Mouse (Mus musculus) liver, embryonic 14.5 days (tissue): ENCODE measurements around the gene Sash1. TPM values are rescaled to one million over a fixed set of nuclear protein-coding genes. Genes with fewer than 3 reads are reported as not detected.
"Not testable (repeated sequence)": the region's sequence is repeated elsewhere in the genome, so short reads cannot be mapped to it uniquely, and the experiment has no call there.

Source experiments
- ATAC-seq: fragments of 200-750 bp; cut with Nextera tagmentation; 2 replicates; pipeline ENCODE4 v1.8.0; 2017; ENCODE audit warnings: moderate number of reproducible peaks, mild to moderate bottlenecking, moderate library complexity; ENCODE audit not compliant: insufficient read depth
- DNase-seq, 3 experiments: peaks; one replicate each; pipeline ENCODE4 v3.0.0-alpha.2; 2012 to 2013; ENCODE audit warnings: low read depth in 3 of 3, low spot score in 3 of 3
- H3K27ac ChIP-seq: fragments of 300-500 bp; sonication (generic); 2 replicates; pipeline ENCODE4 v1.5.1; 2014; ENCODE audit warnings: moderate library complexity, mild to moderate bottlenecking, control low read depth, inconsistent platforms
- H3K27me3 ChIP-seq: fragments of 300-500 bp; sonication (generic); 2 replicates; pipeline ENCODE4 v1.6.1; 2014; ENCODE audit warnings: mild to moderate bottlenecking, low read length, moderate library complexity; ENCODE audit not compliant: control insufficient read depth, insufficient read depth
- H3K36me3 ChIP-seq: fragments of 300-500 bp; sonication (generic); replicated peaks from 2 replicates; pipeline ENCODE4 v1.6.1; 2014; ENCODE audit warnings: low read depth; ENCODE audit not compliant: control insufficient read depth, insufficient read depth
- H3K4me1 ChIP-seq, 2 experiments: fragments of 200-500 bp in 1 of 2; fragments of 300-500 bp in 1 of 2; sonication (generic) in 1 of 2; replicated peaks; 2 replicates each; pipeline ENCODE4 v1.6.1; 2012 to 2014; ENCODE audit warnings: antibody characterized with exemption in 1 of 2, inconsistent platforms in 1 of 2, low read length in 1 of 2; ENCODE audit not compliant: control insufficient read depth in 2 of 2, insufficient read depth in 2 of 2
- H3K4me2 ChIP-seq: fragments of 300-500 bp; sonication (generic); 2 replicates; pipeline ENCODE4 v1.6.1; 2014; ENCODE audit warnings: low read depth, mild to moderate bottlenecking, control low read depth, moderate library complexity
- H3K4me3 ChIP-seq, 2 experiments: fragments of 200-500 bp in 1 of 2; fragments of 300-500 bp in 1 of 2; sonication (generic) in 1 of 2; 2 replicates each; pipeline ENCODE4 v1.5.1; 2012 to 2014; ENCODE audit warnings: low read depth in 2 of 2, low read length in 2 of 2, mild to moderate bottlenecking in 2 of 2, control low read depth in 1 of 2, inconsistent platforms in 1 of 2, moderate library complexity in 1 of 2; ENCODE audit not compliant: insufficient read depth in 1 of 2
- H3K9ac ChIP-seq: fragments of 300-500 bp; sonication (generic); replicated peaks from 2 replicates; pipeline ENCODE4 v1.6.1; 2014; ENCODE audit warnings: mild to moderate bottlenecking, control low read depth, moderate library complexity
- H3K9me3 ChIP-seq: fragments of 300-500 bp; sonication (generic); 2 replicates; pipeline ENCODE4 v1.6.1; 2016; ENCODE audit warnings: low read length, mixed read lengths; ENCODE audit not compliant: control insufficient read depth
- CTCF ChIP-seq: IDR thresholded peaks from 2 replicates; pipeline ENCODE4 v1.5.1; 2016; ENCODE audit warnings: antibody characterized with exemption, low read depth, control low read depth
- EP300 ChIP-seq: IDR thresholded peaks from 2 replicates; pipeline ENCODE4 v1.6.1; 2016; ENCODE audit warnings: antibody characterized with exemption, low read depth
- WGBS: fragments of 180-500 bp; shearing (Covaris S2); extraction: QIAGEN DNeasy Blood & Tissue Kit; methylation state at CpG from one replicate; pipeline ENCODE4 v1.1.7; 2014; ENCODE audit not compliant: insufficient replicate concordance; 5-methylcytosine and 5-hydroxymethylcytosine counted together
- polyA plus RNA-seq, 2 experiments: library from polyadenylated mRNA; depleted of rRNA in 1 of 2; stranded (reverse) in 1 of 2; unstranded in 1 of 2; fragments of >200 nt; fragmentation: Nextera tagmentation in 1 of 2; extraction: Ambion mirVana in 1 of 2; gene quantifications; 2 replicates each; pipeline versions ENCODE4 v1.2.1 to v1.2.3; 2012 to 2014

Sash1 gene
- polyA plus RNA-seq, 2 experiments = 0.32 to 1.4 TPM

DNA sequence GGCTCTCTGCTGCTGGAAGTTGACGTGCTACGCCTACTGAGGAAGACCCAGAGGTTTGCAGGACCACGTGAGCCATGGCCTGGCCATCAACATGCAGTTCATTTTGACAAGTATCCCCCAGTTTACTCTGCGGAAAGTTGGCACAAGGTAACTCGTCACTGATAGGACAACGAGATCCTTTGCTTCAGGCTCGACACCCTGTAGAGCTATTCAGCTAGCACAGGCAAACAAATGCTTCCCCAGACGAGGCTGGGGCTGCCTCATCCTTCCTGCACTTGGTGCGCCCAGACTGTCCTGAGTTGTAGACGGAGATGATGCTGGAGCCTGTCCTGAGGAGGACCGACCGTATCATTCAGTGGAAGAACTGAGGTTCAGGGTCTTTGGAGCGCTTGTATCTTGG lies 166.5 kb downstream of the Sash1 start:
- H3K27ac ChIP-seq = no peak overlapping the region
- H3K36me3 ChIP-seq = no peaks in the 10 kb centered on the region
- WGBS = 59% methylated on average over 13 of the region's 13 CpGs
- no peak overlapping the region for H3K4me3 ChIP-seq
- H3K4me1 ChIP-seq = no peaks in the 10 kb centered on the region
- TF ChIP-seq CTCF = no peak
- no peak for TF ChIP-seq EP300
- no peak overlapping the region for H3K9ac ChIP-seq
- DNase-seq (no peak), ATAC-seq (no peak)
- H3K27me3 ChIP-seq = no peaks in the 10 kb centered on the region
- H3K9me3 ChIP-seq = no peaks in the 10 kb centered on the region
- no peak overlapping the region for H3K4me2 ChIP-seq

- Histone ChIP-seq H3K4me3 (no peak overlapping the region), H3K27ac (no peak overlapping the region), H3K27me3 (no peaks in the 10 kb centered on the region), H3K36me3 (no peaks in the 10 kb centered on the region), H3K4me2 (no peak overlapping the region), H3K4me1 (no peaks in the 10 kb centered on the region), H3K9ac (no peak overlapping the region), H3K9me3 (no peaks in the 10 kb centered on the region)
- DNase-seq (no peak), ATAC-seq (no peak)
- 70% methylated on average over 7 of the region's 7 CpGs for WGBS
- no peak for TF ChIP-seq CTCF
- TF ChIP-seq EP300 = no peak
These were observed 167.0 kb downstream of the Sash1 start for GRCm38 (mm10) chr10:8718831-8719230.

DNA sequence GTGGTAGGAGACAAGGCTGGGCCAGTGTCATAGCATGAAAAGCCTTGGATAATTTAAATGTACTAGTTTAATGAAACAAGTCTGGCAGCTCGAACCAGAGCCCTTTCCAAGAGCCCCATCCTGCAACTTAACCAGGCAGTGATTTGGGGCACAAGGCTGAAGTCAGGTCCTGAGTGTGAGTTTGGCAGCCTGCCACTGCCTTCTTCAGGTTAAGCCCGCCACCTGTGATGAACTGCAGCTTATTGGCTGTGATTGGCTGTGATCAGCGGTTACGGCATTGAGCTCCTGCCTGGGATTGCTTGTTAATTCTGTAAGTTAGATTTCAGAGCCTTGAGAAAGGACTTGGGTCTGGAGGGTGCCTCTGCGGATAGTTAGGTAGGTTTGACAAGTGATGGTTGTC lies 168.7 kb downstream of the Sash1 start:
- H3K4me2 ChIP-seq = no peak overlapping the region
- no peak overlapping the region for H3K4me3 ChIP-seq
- no peaks in the 10 kb centered on the region for H3K9me3 ChIP-seq
- H3K27me3 ChIP-seq = no peaks in the 10 kb centered on the region
- DNase-seq = no peak
- TF ChIP-seq CTCF (no peak), EP300 (no peak)
- no peak overlapping the region for H3K27ac ChIP-seq
- no peaks in the 10 kb centered on the region for H3K4me1 ChIP-seq
- WGBS = 50% methylated on average over 5 of the region's 5 CpGs
- no peaks in the 10 kb centered on the region for H3K36me3 ChIP-seq
- ATAC-seq = no peak
- H3K9ac ChIP-seq = no peak overlapping the region

DNA sequence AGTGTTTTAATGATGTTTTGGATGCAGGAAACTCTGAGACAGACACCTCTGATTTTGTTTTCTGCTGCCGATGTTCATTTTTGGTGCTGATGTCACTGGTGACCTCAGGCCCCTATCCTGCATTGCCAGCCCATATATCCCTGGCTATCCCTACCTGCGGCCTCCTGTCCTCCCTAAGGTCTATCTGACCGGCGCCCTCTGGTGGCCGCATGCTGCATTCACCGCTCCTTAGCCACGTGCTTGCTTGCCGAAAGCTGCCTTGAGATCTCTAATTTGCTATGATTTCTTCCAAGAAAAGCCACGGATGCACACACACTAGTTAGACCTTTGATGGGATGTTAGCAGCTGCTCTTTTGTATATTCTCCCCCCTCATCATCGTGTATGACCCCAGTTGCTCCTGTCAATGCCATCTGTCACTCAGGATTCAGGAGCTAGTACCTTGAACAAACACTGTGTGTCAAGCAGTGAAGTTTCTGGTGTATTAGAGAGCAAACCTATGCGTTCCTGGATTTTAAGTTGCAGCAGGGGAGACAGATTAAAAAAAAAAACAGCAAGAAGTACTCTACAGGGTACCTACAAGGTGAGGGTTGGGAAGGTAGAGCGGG lies 170.1 kb downstream of the Sash1 start:
- Histone ChIP-seq H3K27me3 (no peaks in the 10 kb centered on the region), H3K9me3 (no peaks in the 10 kb centered on the region), H3K4me3 (no peak overlapping the region), H3K4me2 (no peak overlapping the region), H3K9ac (no peak overlapping the region), H3K27ac (no peak overlapping the region), H3K4me1 (no peaks in the 10 kb centered on the region), H3K36me3 (no peaks in the 10 kb centered on the region)
- ATAC-seq = no peak
- WGBS = 14% methylated on average over 12 of the region's 12 CpGs
- TF ChIP-seq EP300 (no peak), CTCF (peak; percentile 93)
- peak; percentile 17 to 25 (median 18) for DNase-seq

- not testable (repeated sequence) for H3K27ac ChIP-seq, H3K36me3 ChIP-seq, H3K9ac ChIP-seq, H3K4me3 ChIP-seq, H3K27me3 ChIP-seq, H3K4me1 ChIP-seq, H3K4me2 ChIP-seq, DNase-seq, H3K9me3 ChIP-seq, ATAC-seq
- WGBS = 39% methylated on average over 1 of the region's 1 CpGs
These were observed 189.2 kb downstream of the Sash1 start for GRCm38 (mm10) chr10:8696636-8697035.
